Mouse (Mus musculus) hindbrain, postnatal 0 days (tissue): ENCODE measurements around the gene Zfp346. TPM values are rescaled to one million over a fixed set of nuclear protein-coding genes. Genes with fewer than 3 reads are reported as not detected.

Source experiments
- ATAC-seq: fragments of 200-750 bp; cut with Nextera tagmentation; 2 replicates; pipeline ENCODE4 v1.8.0; 2017; ENCODE audit warnings: mild to moderate bottlenecking, moderate TSS enrichment, moderate library complexity
- DNase-seq: peaks from one replicate; pipeline ENCODE4 v3.0.0-alpha.2; 2015; ENCODE audit warnings: low spot score
- H3K27ac ChIP-seq: fragments of 300-500 bp; sonication (generic); 2 replicates; pipeline ENCODE4 v1.5.1; 2014; ENCODE audit warnings: mild to moderate bottlenecking
- H3K27me3 ChIP-seq: fragments of 300-500 bp; sonication (generic); 2 replicates; pipeline ENCODE4 v1.6.1; 2014; ENCODE audit warnings: low read length, mixed read lengths; ENCODE audit not compliant: insufficient read depth
- H3K36me3 ChIP-seq: fragments of 300-500 bp; sonication (generic); 2 replicates; pipeline ENCODE4 v1.6.1; 2014; ENCODE audit warnings: low read length, mixed read lengths; ENCODE audit not compliant: insufficient read depth
- H3K4me1 ChIP-seq: fragments of 300-500 bp; sonication (generic); 2 replicates; pipeline ENCODE4 v1.6.1; 2014; ENCODE audit warnings: antibody characterized with exemption, low read length, mixed read lengths; ENCODE audit not compliant: insufficient read depth
- H3K4me2 ChIP-seq: fragments of 300-500 bp; sonication (generic); 2 replicates; pipeline ENCODE4 v1.6.1; 2014; ENCODE audit warnings: low read depth, mild to moderate bottlenecking, low read length, moderate library complexity, mixed read lengths
- H3K4me3 ChIP-seq: fragments of 300-500 bp; sonication (generic); 2 replicates; pipeline ENCODE4 v1.5.1; 2014; ENCODE audit warnings: low read length
- H3K9ac ChIP-seq: fragments of 300-500 bp; sonication (generic); replicated peaks from 2 replicates; pipeline ENCODE4 v1.6.1; 2014; ENCODE audit warnings: mild to moderate bottlenecking, low read length, moderate library complexity, mixed read lengths
- H3K9me3 ChIP-seq: fragments of 300-500 bp; sonication (generic); 2 replicates; pipeline ENCODE4 v1.6.1; 2016; ENCODE audit warnings: low read length, mixed read lengths
- CTCF ChIP-seq: IDR thresholded peaks from 2 replicates; pipeline ENCODE4 v1.5.1; 2016; ENCODE audit warnings: antibody characterized with exemption, control low read depth, low read depth
- WGBS: fragments of 180-500 bp; shearing (Covaris S2); extraction: QIAGEN DNeasy Blood & Tissue Kit; methylation state at CpG from one replicate; pipeline ENCODE4 v1.1.7; 2014; 5-methylcytosine and 5-hydroxymethylcytosine counted together
- polyA plus RNA-seq: library from polyadenylated mRNA; unstranded; fragments of >200 nt; fragmentation: Nextera tagmentation; extraction: Ambion mirVana; gene quantifications from 2 replicates; pipeline ENCODE4 v1.2.1, GENCODE M21; 2015
- total RNA-seq: library from RNA; depleted of rRNA; stranded (reverse); fragments of >200 nt; gene quantifications from 2 replicates; pipeline ENCODE4 v1.2.3, GENCODE M21; 2014; rRNA removed

The Zfp346 gene
- total RNA-seq (29.4 and 33.7 TPM in 2 replicates), polyA plus RNA-seq (21.1 and 22.3 TPM in 2 replicates)

GRCm38 (mm10) chr13:55105045-55105952, at the start of gene Zfp346:
TSS of gene Zfp346 (plus strand) at chr13:55105311.
- Histone ChIP-seq H3K4me3 (peak within 1 kb of the TSS; percentile 93), H3K9me3 (no peaks in the 10 kb centered on the region), H3K4me1 (peaks cover 7% of the 10 kb centered on the region), H3K36me3 (no peaks in the 10 kb centered on the region), H3K4me2 (peak within 1 kb of the TSS; percentile 87), H3K27me3 (no peaks in the 10 kb centered on the region), H3K9ac (peak within 1 kb of the TSS; percentile 88), H3K27ac (peak within 1 kb of the TSS; percentile 89)
- ATAC-seq = peak; percentile 95
- WGBS = under 1% methylated on average over 64 of the region's 66 CpGs
- peak; percentile 56 for TF ChIP-seq CTCF
- peak; percentile 99 for DNase-seq

- Histone ChIP-seq H3K9me3 (no peaks in the 10 kb centered on the region), H3K36me3 (no peaks in the 10 kb centered on the region), H3K4me2 (no peak overlapping the region), H3K27ac (no peak overlapping the region), H3K4me3 (no peak overlapping the region), H3K4me1 (no peaks in the 10 kb centered on the region), H3K27me3 (no peaks in the 10 kb centered on the region), H3K9ac (no peak overlapping the region)
- DNase-seq (no peak), ATAC-seq (no peak)
- TF ChIP-seq CTCF = peak; percentile 50
- 100% methylated on average over 2 of the region's 2 CpGs for WGBS
Observed at GRCm38 (mm10) chr13:55058042-55058441, 47.1 kb upstream of the Zfp346 start.

- Histone ChIP-seq H3K27ac (no peak overlapping the region), H3K36me3 (no peaks in the 10 kb centered on the region; the same call in 1 of the 2 replicates), H3K4me3 (no peak overlapping the region), H3K4me2 (no peak overlapping the region), H3K9ac (no peak overlapping the region), H3K4me1 (no peaks in the 10 kb centered on the region), H3K27me3 (no peaks in the 10 kb centered on the region), H3K9me3 (no peaks in the 10 kb centered on the region)
- no peak for TF ChIP-seq CTCF
- DNase-seq (no peak), ATAC-seq (no peak)
- WGBS = 93% methylated on average over 2 of the region's 2 CpGs
Observed at GRCm38 (mm10) chr13:55063276-55063675, 41.8 kb upstream of the Zfp346 start.

GRCm38 (mm10) chr13:55069719-55070118, 35.4 kb upstream of the Zfp346 start:
- H3K9me3 ChIP-seq = no peaks in the 10 kb centered on the region
- no peaks in the 10 kb centered on the region; the same call in 1 of the 2 replicates for H3K36me3 ChIP-seq
- TF ChIP-seq CTCF = no peak
- WGBS = 73% methylated on average over 7 of the region's 7 CpGs
- H3K27ac ChIP-seq = no peak overlapping the region
- H3K4me3 ChIP-seq = no peak overlapping the region
- H3K27me3 ChIP-seq = no peaks in the 10 kb centered on the region
- no peak overlapping the region for H3K9ac ChIP-seq
- H3K4me1 ChIP-seq = no peaks in the 10 kb centered on the region
- ATAC-seq = no peak
- no peak overlapping the region for H3K4me2 ChIP-seq
- no peak for DNase-seq

GRCm38 (mm10) chr13:55071322-55071721, 33.8 kb upstream of the Zfp346 start:
- Histone ChIP-seq H3K4me1 (no peaks in the 10 kb centered on the region), H3K4me3 (no peak overlapping the region), H3K27ac (no peak overlapping the region), H3K4me2 (no peak overlapping the region), H3K9ac (no peak overlapping the region), H3K36me3 (no peaks in the 10 kb centered on the region; the same call in 1 of the 2 replicates), H3K27me3 (no peaks in the 10 kb centered on the region), H3K9me3 (no peaks in the 10 kb centered on the region)
- no peak for ATAC-seq
- 2% methylated on average over 3 of the region's 3 CpGs for WGBS
- peak; percentile 76 for DNase-seq
- TF ChIP-seq CTCF = peak; percentile 68

- H3K27ac ChIP-seq = no peak overlapping the region
- TF ChIP-seq CTCF = no peak
- H3K27me3 ChIP-seq = no peaks in the 10 kb centered on the region
- H3K4me2 ChIP-seq = no peak overlapping the region
- no peaks in the 10 kb centered on the region for H3K9me3 ChIP-seq
- H3K4me1 ChIP-seq = no peaks in the 10 kb centered on the region
- no peak overlapping the region for H3K4me3 ChIP-seq
- H3K9ac ChIP-seq = no peak overlapping the region
- no peak for DNase-seq
- no peaks in the 10 kb centered on the region; the same call in 1 of the 2 replicates for H3K36me3 ChIP-seq
- 36% methylated on average over 5 of the region's 5 CpGs for WGBS
- no peak for ATAC-seq
Observed at GRCm38 (mm10) chr13:55075597-55075996, 29.5 kb upstream of the Zfp346 start.

- no peaks in the 10 kb centered on the region for H3K36me3 ChIP-seq
- H3K27me3 ChIP-seq = no peaks in the 10 kb centered on the region
- H3K9me3 ChIP-seq = no peaks in the 10 kb centered on the region
- 77% methylated on average over 4 of the region's 4 CpGs for WGBS
- DNase-seq = no peak
- no peaks in the 10 kb centered on the region for H3K4me1 ChIP-seq
- H3K4me3 ChIP-seq = no peak overlapping the region
- H3K4me2 ChIP-seq = no peak overlapping the region
- no peak overlapping the region for H3K27ac ChIP-seq
- no peak overlapping the region for H3K9ac ChIP-seq
- ATAC-seq = no peak
- no peak for TF ChIP-seq CTCF
Observed at GRCm38 (mm10) chr13:55092588-55092987, 12.5 kb upstream of the Zfp346 start.
